Mouse (Mus musculus) embryonic fibroblast, embryonic 13.5 days (primary cell): ENCODE results near the gene Kcnq5.

Source experiments
- CTCF ChIP-seq: IDR thresholded peaks from 2 replicates; pipeline ENCODE4 v1.5.1; 2011; ENCODE audit warnings: mild to moderate bottlenecking, control low read depth, low read length, moderate library complexity, borderline replicate concordance; ENCODE audit not compliant: insufficient read depth
- POLR2A ChIP-seq: IDR thresholded peaks from 2 replicates; pipeline ENCODE4 v1.6.1; 2011; ENCODE audit warnings: low read depth, mild to moderate bottlenecking, control low read depth, low read length, moderate library complexity

DNA sequence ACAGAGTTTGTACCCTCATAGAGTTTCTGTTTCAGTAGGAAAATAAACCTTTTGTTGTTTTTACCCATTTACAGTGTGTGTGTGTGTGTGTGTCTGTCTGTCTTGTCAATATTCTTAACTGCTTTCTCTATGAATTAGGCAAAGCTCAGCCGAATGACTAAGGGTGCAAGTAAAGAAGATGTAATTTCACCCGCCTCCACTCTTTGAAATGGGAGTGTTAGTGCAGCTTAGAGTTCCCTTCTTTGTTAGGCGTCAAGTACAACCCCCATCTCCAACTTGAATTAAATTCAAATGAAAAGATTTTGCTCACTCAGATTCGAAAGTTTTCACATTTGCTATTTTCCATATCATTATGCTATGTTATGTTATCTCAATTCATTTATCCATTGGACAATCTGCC, 361.1 kb downstream of the Kcnq5 start:
- TF ChIP-seq CTCF (no peak), POLR2A (no peak)
